Mouse (Mus musculus): ENCODE measurements at regions not wholly inside any gene's neighbourhood (a gene's known extent, or its start where the extent isn't known, plus 50 kb on each side); places are given as distances from the start of the nearest gene placed in this dataset.

GRCm38 (mm10) chr14:24731872-24732525 lies 245.1 kb downstream of the Rps24 start:
- no peaks in the 10 kb centered on the region for H3K4me1 ChIP-seq (ENCODE audit: insufficient read depth, low read length)
- H3K36me3 ChIP-seq (ENCODE audit: insufficient read depth, low read length), result no peaks in the 10 kb centered on the region

GRCm38 (mm10) chr14:24733326-24733725 lies 246.4 kb downstream of the Rps24 start:
- 83% methylated on average over 7 of the region's 7 CpGs for WGBS
- no peak overlapping the region for H3K4me3 ChIP-seq (ENCODE audit: low read length)
- no peaks in the 10 kb centered on the region for H3K36me3 ChIP-seq (ENCODE audit: insufficient read depth, low read length)
- no peak for ATAC-seq (ENCODE audit: low FRiP score, low TSS enrichment)
- H3K27me3 ChIP-seq (ENCODE audit: insufficient read depth, low read length), result no peaks in the 10 kb centered on the region
- H3K9ac ChIP-seq (replicated peaks; ENCODE audit: low read length), result no peak overlapping the region
- no peaks in the 10 kb centered on the region for H3K4me1 ChIP-seq (ENCODE audit: insufficient read depth, low read length)
- no peak overlapping the region for H3K4me2 ChIP-seq (replicated peaks; ENCODE audit: low read depth, low read length)
- H3K9me3 ChIP-seq (ENCODE audit: low read length), result no peaks in the 10 kb centered on the region
- H3K27ac ChIP-seq (ENCODE audit: low read length), result no peak overlapping the region

More at GRCm38 (mm10) chr14:24731872-24732525, 245.1 kb downstream of the Rps24 start:
- Histone ChIP-seq H3K4me2 (replicated peaks; ENCODE audit: low read depth, low read length) (no peak overlapping the region), H3K4me3 (ENCODE audit: low read length) (no peak overlapping the region), H3K27ac (ENCODE audit: low read length) (no peak overlapping the region), H3K27me3 (ENCODE audit: insufficient read depth, low read length) (no peaks in the 10 kb centered on the region), H3K9me3 (ENCODE audit: low read length) (no peaks in the 10 kb centered on the region), H3K9ac (replicated peaks; ENCODE audit: low read length) (no peak overlapping the region)
- 60% methylated on average over 5 of the region's 5 CpGs for WGBS
- no peak for ATAC-seq (ENCODE audit: low FRiP score, low TSS enrichment)

- Histone ChIP-seq H3K4me2 (replicated peaks; ENCODE audit: low read depth, low read length) (no peak overlapping the region), H3K9ac (replicated peaks; ENCODE audit: low read length) (no peak overlapping the region), H3K4me3 (ENCODE audit: low read length) (no peak overlapping the region), H3K27ac (ENCODE audit: low read length) (no peak overlapping the region), H3K9me3 (ENCODE audit: low read length) (no peaks in the 10 kb centered on the region), H3K36me3 (ENCODE audit: insufficient read depth, low read length) (no peaks in the 10 kb centered on the region), H3K27me3 (ENCODE audit: insufficient read depth, low read length) (no peaks in the 10 kb centered on the region), H3K4me1 (ENCODE audit: insufficient read depth, low read length) (no peaks in the 10 kb centered on the region)
- no peak for ATAC-seq (ENCODE audit: low FRiP score, low TSS enrichment)
These were observed 251.9 kb downstream of the Rps24 start for GRCm38 (mm10) chr14:24738869-24739268.

GRCm38 (mm10) chr14:24744451-24744850 lies 257.5 kb downstream of the Rps24 start:
- H3K4me3 ChIP-seq (ENCODE audit: low read length), result no peak overlapping the region
- H3K9ac ChIP-seq (replicated peaks; ENCODE audit: low read length), result no peak overlapping the region
- no peak overlapping the region for H3K4me2 ChIP-seq (replicated peaks; ENCODE audit: low read depth, low read length)
- H3K36me3 ChIP-seq (ENCODE audit: insufficient read depth, low read length), result no peaks in the 10 kb centered on the region
- H3K4me1 ChIP-seq (ENCODE audit: insufficient read depth, low read length), result peaks cover 10% of the 10 kb centered on the region
- no peak for ATAC-seq (ENCODE audit: low FRiP score, low TSS enrichment)
- no peaks in the 10 kb centered on the region for H3K9me3 ChIP-seq (ENCODE audit: low read length)
- H3K27me3 ChIP-seq (ENCODE audit: insufficient read depth, low read length), result no peaks in the 10 kb centered on the region
- H3K27ac ChIP-seq (ENCODE audit: low read length), result no peak overlapping the region
- WGBS, result 82% methylated on average over 2 of the region's 2 CpGs

- Histone ChIP-seq H3K27me3 (ENCODE audit: insufficient read depth, low read length) (no peaks in the 10 kb centered on the region), H3K36me3 (ENCODE audit: insufficient read depth, low read length) (no peaks in the 10 kb centered on the region), H3K4me2 (replicated peaks; ENCODE audit: low read depth, low read length) (no peak overlapping the region), H3K4me1 (ENCODE audit: insufficient read depth, low read length) (peaks cover 10% of the 10 kb centered on the region), H3K27ac (ENCODE audit: low read length) (no peak overlapping the region), H3K9ac (replicated peaks; ENCODE audit: low read length) (no peak overlapping the region), H3K9me3 (ENCODE audit: low read length) (no peaks in the 10 kb centered on the region), H3K4me3 (ENCODE audit: low read length) (no peak overlapping the region)
- ATAC-seq (ENCODE audit: low FRiP score, low TSS enrichment), result no peak
- WGBS, result 19% methylated on average over 3 of the region's 3 CpGs
These were observed 258.8 kb downstream of the Rps24 start for GRCm38 (mm10) chr14:24745730-24746129.

- Histone ChIP-seq H3K27ac (ENCODE audit: low read length) (peak overlapping the region; percentile 82; the same call in 1 of the 2 replicates), H3K4me2 (replicated peaks; ENCODE audit: low read depth, low read length) (no peak overlapping the region), H3K9ac (replicated peaks; ENCODE audit: low read length) (no peak overlapping the region), H3K27me3 (ENCODE audit: insufficient read depth, low read length) (no peaks in the 10 kb centered on the region), H3K4me3 (ENCODE audit: low read length) (no peak overlapping the region), H3K36me3 (ENCODE audit: insufficient read depth, low read length) (no peaks in the 10 kb centered on the region), H3K9me3 (ENCODE audit: low read length) (no peaks in the 10 kb centered on the region), H3K4me1 (ENCODE audit: insufficient read depth, low read length) (peaks cover 10% of the 10 kb centered on the region)
- no peak; the same call in 1 of the 2 replicates for ATAC-seq (ENCODE audit: low FRiP score, low TSS enrichment)
- WGBS, result 37% methylated on average over 4 of the region's 4 CpGs
These were observed 260.5 kb downstream of the Rps24 start for GRCm38 (mm10) chr14:24747471-24747795.

GRCm38 (mm10) chr14:24747796-24748496 lies 261.0 kb downstream of the Rps24 start:
- Histone ChIP-seq H3K4me1 (ENCODE audit: insufficient read depth, low read length) (peaks cover 10% of the 10 kb centered on the region), H3K9ac (replicated peaks; ENCODE audit: low read length) (no peak overlapping the region), H3K36me3 (ENCODE audit: insufficient read depth, low read length) (no peaks in the 10 kb centered on the region), H3K27me3 (ENCODE audit: insufficient read depth, low read length) (no peaks in the 10 kb centered on the region), H3K4me3 (ENCODE audit: low read length) (no peak overlapping the region), H3K27ac (ENCODE audit: low read length) (peak overlapping the region; percentile 82), H3K9me3 (ENCODE audit: low read length) (no peaks in the 10 kb centered on the region), H3K4me2 (replicated peaks; ENCODE audit: low read depth, low read length) (no peak overlapping the region)
- 37% methylated on average over 7 of the region's 7 CpGs for WGBS
- peak; percentile 69 for ATAC-seq (ENCODE audit: low FRiP score, low TSS enrichment)

- Histone ChIP-seq H3K9me3 (ENCODE audit: low read length) (no peaks in the 10 kb centered on the region), H3K4me2 (replicated peaks; ENCODE audit: low read depth, low read length) (no peak overlapping the region), H3K36me3 (ENCODE audit: insufficient read depth, low read length) (no peaks in the 10 kb centered on the region), H3K27ac (ENCODE audit: low read length) (peak overlapping the region; percentile 82; the same call in 1 of the 2 replicates), H3K27me3 (ENCODE audit: insufficient read depth, low read length) (no peaks in the 10 kb centered on the region), H3K4me3 (ENCODE audit: low read length) (no peak overlapping the region), H3K9ac (replicated peaks; ENCODE audit: low read length) (no peak overlapping the region), H3K4me1 (ENCODE audit: insufficient read depth, low read length) (peaks cover 10% of the 10 kb centered on the region)
- ATAC-seq (ENCODE audit: low FRiP score, low TSS enrichment), result no peak
- WGBS, result 73% methylated on average over 2 of the region's 2 CpGs
These were observed 261.6 kb downstream of the Rps24 start for GRCm38 (mm10) chr14:24748497-24748862.

GRCm38 (mm10) chr14:24749313-24749712 lies 262.4 kb downstream of the Rps24 start:
- WGBS, result 79% methylated on average over 9 of the region's 9 CpGs
- Histone ChIP-seq H3K4me3 (ENCODE audit: low read length) (no peak overlapping the region), H3K9me3 (ENCODE audit: low read length) (no peaks in the 10 kb centered on the region), H3K4me1 (ENCODE audit: insufficient read depth, low read length) (peaks cover 10% of the 10 kb centered on the region), H3K36me3 (ENCODE audit: insufficient read depth, low read length) (no peaks in the 10 kb centered on the region), H3K27ac (ENCODE audit: low read length) (no peak overlapping the region), H3K9ac (replicated peaks; ENCODE audit: low read length) (no peak overlapping the region), H3K27me3 (ENCODE audit: insufficient read depth, low read length) (no peaks in the 10 kb centered on the region), H3K4me2 (replicated peaks; ENCODE audit: low read depth, low read length) (no peak overlapping the region)
- ATAC-seq (ENCODE audit: low FRiP score, low TSS enrichment), result no peak

- no peak overlapping the region for H3K27ac ChIP-seq (ENCODE audit: low read length)
- WGBS, result 65% methylated on average over 8 of the region's 8 CpGs
- no peak for ATAC-seq (ENCODE audit: low FRiP score, low TSS enrichment)
These were observed 264.3 kb downstream of the Rps24 start for GRCm38 (mm10) chr14:24751227-24751626.

More at GRCm38 (mm10) chr14:24751227-24751626, 264.3 kb downstream of the Rps24 start:
- H3K4me2 ChIP-seq (replicated peaks; ENCODE audit: low read depth, low read length), result no peak overlapping the region
- H3K4me1 ChIP-seq (ENCODE audit: insufficient read depth, low read length), result peaks cover 10% of the 10 kb centered on the region
- no peaks in the 10 kb centered on the region for H3K36me3 ChIP-seq (ENCODE audit: insufficient read depth, low read length)
- no peaks in the 10 kb centered on the region for H3K27me3 ChIP-seq (ENCODE audit: insufficient read depth, low read length)
- no peaks in the 10 kb centered on the region for H3K9me3 ChIP-seq (ENCODE audit: low read length)
- H3K4me3 ChIP-seq (ENCODE audit: low read length), result no peak overlapping the region
- no peak overlapping the region for H3K9ac ChIP-seq (replicated peaks; ENCODE audit: low read length)

Data from kidney, embryonic 16.5 days (tissue).